Mouse (Mus musculus): ENCODE results near the gene Pdlim1.

DNA sequence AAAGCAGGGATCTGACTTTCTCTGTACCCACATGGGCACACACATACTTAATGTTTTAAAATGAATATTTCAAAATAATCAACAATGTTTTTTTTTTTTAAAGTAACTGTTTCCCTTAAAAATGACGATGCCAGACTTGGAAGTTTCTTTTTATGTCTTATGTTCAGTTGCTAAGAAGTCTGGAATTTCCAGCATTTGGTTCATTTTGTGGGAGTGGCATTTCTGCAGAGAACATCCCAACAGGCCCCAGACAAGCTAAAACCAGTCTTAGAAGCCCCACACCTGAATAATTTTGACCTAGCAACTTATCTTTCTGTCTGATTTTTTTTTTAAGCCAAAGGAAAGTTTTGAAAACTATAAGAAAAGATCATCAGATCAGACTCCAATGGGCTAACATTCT is 16.1 kb downstream of the Pdlim1 start:
- TF ChIP-seq CTCF (IDR thresholded peaks at IDR 0.05; ENCODE audit: low read depth, low read length) (no peak), POLR2A (IDR thresholded peaks at IDR 0.05; ENCODE audit: borderline replicate concordance, low read depth, low read length) (no peak)

All from bone marrow macrophage, adult 2 months (primary cell).